Mouse (Mus musculus) adrenal gland, postnatal 10 days (tissue): ENCODE data around the gene Efemp2. TPM values are rescaled to one million over a fixed set of nuclear protein-coding genes. Genes with fewer than 3 reads are reported as not detected.

Experiments used
- DNase-seq: peaks from one replicate; pipeline ENCODE4 v3.0.0; 2021; ENCODE audit warnings: mixed read lengths
- total RNA-seq, 2 experiments: library from RNA; stranded (reverse); gene quantifications; 2 replicates each; pipeline ENCODE4 v1.2.3; 2021

Gene Efemp2
- total RNA-seq, 2 experiments from 2014 or later = 48.8 to 50.9 TPM

GRCm38 (mm10) chr19:5496052-5496370 is 22.3 kb downstream of the Efemp2 start:
- no peak for DNase-seq

GRCm38 (mm10) chr19:5500330-5500875 is 26.6 kb downstream of the Efemp2 start:
- DNase-seq = no peak

- DNase-seq = no peak
Measured at GRCm38 (mm10) chr19:5503687-5504086, 29.9 kb downstream of the Efemp2 start, which contains the start of gene 1700020D05Rik. 1700020D05Rik (minus strand) TSS chr19:5503787.

GRCm38 (mm10) chr19:5510031-5511026 is 36.6 kb downstream of the Efemp2 start, which contains the start of gene Snx32:
Snx32 (minus strand) TSS chr19:5510538.
- peak; percentile 97 for DNase-seq

GRCm38 (mm10) chr19:5511074-5511632 is 37.4 kb downstream of the Efemp2 start:
- no peak for DNase-seq

- DNase-seq = no peak
Measured at GRCm38 (mm10) chr19:5512091-5513004, 38.6 kb downstream of the Efemp2 start.

- no peak for DNase-seq
Measured at GRCm38 (mm10) chr19:5513005-5513349, 39.2 kb downstream of the Efemp2 start.

GRCm38 (mm10) chr19:5515840-5516777 is 42.4 kb downstream of the Efemp2 start:
- DNase-seq = no peak

- DNase-seq = no peak
Measured at GRCm38 (mm10) chr19:5516906-5517505, 43.3 kb downstream of the Efemp2 start.

GRCm38 (mm10) chr19:5518721-5519120 is 45.0 kb downstream of the Efemp2 start:
- DNase-seq = no peak

GRCm38 (mm10) chr19:5525204-5525603 is 51.5 kb downstream of the Efemp2 start:
- no peak for DNase-seq

- peak; percentile 99 for DNase-seq
Measured at GRCm38 (mm10) chr19:5529325-5530137, 55.8 kb downstream of the Efemp2 start.

GRCm38 (mm10) chr19:5530138-5530524 is 56.4 kb downstream of the Efemp2 start:
- no peak for DNase-seq

Other genes with a start within 250 kb of the Efemp2 start
- 10 to 100 TPM; 23.3 to 28.7 TPM for gene Pacs1, start 200.8 kb upstream of the Efemp2 start, total RNA-seq
- gene Sf3b2, start 178.5 kb upstream of the Efemp2 start, total RNA-seq = 100 to 1,000 TPM; 149 to 167 TPM
- under 1 TPM; 0.27 to 0.51 TPM for gene Gal3st3, start 175.6 kb upstream of the Efemp2 start, total RNA-seq
- not detected for gene Catsper1, start 138.2 kb upstream of the Efemp2 start, total RNA-seq
- gene Cst6, start 124.4 kb upstream of the Efemp2 start, total RNA-seq = 1 to 10 TPM; 1.4 to 2.4 TPM
- 10 to 100 TPM; 33.6 to 37.8 TPM for gene Eif1ad, start 107.2 kb upstream of the Efemp2 start, total RNA-seq
- 100 to 1,000 TPM; 165 to 169 TPM for gene Banf1, start 106.8 kb upstream of the Efemp2 start, total RNA-seq
- 10 to 100 TPM; 63.6 to 65.1 TPM for gene Sart1, start 85.3 kb upstream of the Efemp2 start, total RNA-seq
- gene Tsga10ip, start 71.4 kb upstream of the Efemp2 start, total RNA-seq = not detected
- 100 to 1,000 TPM; 246 to 264 TPM for gene Drap1, start 49.0 kb upstream of the Efemp2 start, total RNA-seq
- 10 to 100 TPM; 42.5 to 43.8 TPM for gene AI837181, start 48.8 kb upstream of the Efemp2 start, total RNA-seq
- gene Fosl1, start 26.4 kb upstream of the Efemp2 start, total RNA-seq = under 1 TPM in 1 of 2 experiments, not detected in 1; 0.18 TPM
- gene Ccdc85b, start 16.1 kb upstream of the Efemp2 start, total RNA-seq = 10 to 100 TPM in 1 of 2 experiments, 1 to 10 TPM in 1; 9.4 to 11.5 TPM
- gene Fibp, start 13.3 kb upstream of the Efemp2 start, total RNA-seq = 10 to 100 TPM; 74.9 to 99.3 TPM
- gene Ctsw, start 5.4 kb upstream of the Efemp2 start, total RNA-seq = 1 to 10 TPM; 1.4 to 1.8 TPM
- gene Mus81, start 14.4 kb downstream of the Efemp2 start, total RNA-seq = 10 to 100 TPM; 25.2 to 27.4 TPM
- 100 to 1,000 TPM; 651 to 659 TPM for gene Cfl1, start 16.5 kb downstream of the Efemp2 start, total RNA-seq
- gene 1700020D05Rik, start 29.8 kb downstream of the Efemp2 start, total RNA-seq = 1 to 10 TPM; 1.2 to 2.7 TPM
- gene Snx32, start 36.6 kb downstream of the Efemp2 start, total RNA-seq = 10 to 100 TPM in 1 of 2 experiments, 1 to 10 TPM in 1; 8.0 to 12.3 TPM
- not detected for gene Ovol1, start 86.7 kb downstream of the Efemp2 start, total RNA-seq
- 1 to 10 TPM; 6.3 to 7.3 TPM for gene Ap5b1, start 94.1 kb downstream of the Efemp2 start, total RNA-seq
- gene Rnaseh2c, start 127.9 kb downstream of the Efemp2 start, total RNA-seq = 100 to 1,000 TPM in 1 of 2 experiments, 10 to 100 TPM in 1; 98.8 to 108 TPM
- gene Kat5, start 136.3 kb downstream of the Efemp2 start, total RNA-seq = 10 to 100 TPM; 49.9 to 52.2 TPM
- 10 to 100 TPM; 54.1 to 55.7 TPM for gene Rela, start 163.5 kb downstream of the Efemp2 start, total RNA-seq
- gene Sipa1, start 189.8 kb downstream of the Efemp2 start, total RNA-seq = 10 to 100 TPM; 52.5 to 68.0 TPM
- gene Map3k11, start 214.8 kb downstream of the Efemp2 start, total RNA-seq = 10 to 100 TPM; 49.2 to 50.6 TPM
- 10 to 100 TPM; 54.8 to 85.4 TPM for gene Pcnx3, start 215.0 kb downstream of the Efemp2 start, total RNA-seq
- gene Kcnk7, start 230.4 kb downstream of the Efemp2 start, total RNA-seq = not detected